Mouse (Mus musculus) E14TG2a.4 (cell line): ENCODE measurements around the gene Usp1.

Source experiments
- CTCF ChIP-seq: conservative IDR thresholded peaks from 2 replicates; pipeline ENCODE4 v1.5.1; 2014; ENCODE audit warnings: low read length
- NANOG ChIP-seq: IDR thresholded peaks from 2 replicates; pipeline ENCODE4 v1.6.1; 2014; ENCODE audit warnings: borderline replicate concordance, low read length, mixed read lengths

DNA sequence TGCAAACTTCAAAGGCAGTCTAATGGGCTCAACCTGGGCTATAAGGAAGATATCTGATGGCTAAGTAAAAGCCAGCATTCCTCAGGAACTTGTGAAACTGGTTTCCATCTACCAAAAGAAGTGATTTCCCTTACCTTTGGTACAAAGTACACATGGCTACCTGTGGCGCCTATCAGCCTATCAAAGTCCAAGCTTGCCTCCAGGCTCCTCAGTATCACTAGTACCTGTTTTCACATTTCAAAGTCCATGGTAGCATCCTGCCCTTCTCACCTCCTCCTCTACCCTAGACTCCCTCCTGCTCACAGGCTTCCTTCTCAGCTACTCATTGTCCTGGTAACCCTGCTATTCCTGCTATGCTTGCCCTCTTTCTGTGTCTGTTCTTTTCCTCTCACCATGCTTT, 5.4 kb upstream of the Usp1 start:
- TF ChIP-seq NANOG (no peak), CTCF (no peak)
